Mouse (Mus musculus): ENCODE measurements around the gene Lsm7. TPM values are rescaled to one million over a fixed set of nuclear protein-coding genes. Genes with fewer than 3 reads are reported as not detected.
"Not testable (repeated sequence)": the region's sequence is repeated elsewhere in the genome, so short reads cannot be mapped to it uniquely, and the experiment has no call there.

Gene Lsm7
- polyA plus RNA-seq, 1 experiment = 150 TPM

DNA sequence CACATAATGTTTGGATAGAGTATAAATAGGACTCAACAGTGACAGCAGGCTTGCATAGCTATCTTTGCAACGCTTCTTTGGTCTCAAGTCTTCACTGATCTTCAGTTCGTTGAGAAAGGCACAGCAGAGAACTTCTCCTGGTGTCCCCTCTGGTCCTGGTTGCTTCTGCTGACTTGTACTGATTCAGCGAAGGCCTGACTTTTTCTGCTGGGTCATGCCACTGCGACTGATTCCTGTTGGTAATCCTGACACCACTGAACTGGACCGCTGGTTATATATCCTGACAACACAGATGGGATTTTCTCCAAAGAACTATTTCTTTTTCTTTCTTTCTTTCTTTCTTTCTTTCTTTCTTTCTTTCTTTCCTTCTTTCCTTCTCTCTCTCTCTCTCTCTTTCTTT is 32.5 kb downstream of the Lsm7 start:
- TF ChIP-seq TCF3 (IDR thresholded peaks at IDR 0.05; ENCODE audit: insufficient read length, low read depth) (no peak), TCF12 (IDR thresholded peaks at IDR 0.05; ENCODE audit: insufficient read depth, poor library complexity, severe bottlenecking) (no peak), REST (IDR thresholded peaks at IDR 0.05; ENCODE audit: insufficient read depth, insufficient read length) (no peak), CEBPB (IDR thresholded peaks at IDR 0.05; ENCODE audit: insufficient read depth, poor library complexity, severe bottlenecking) (no peak), MYOD1 (IDR thresholded peaks at IDR 0.05; ENCODE audit: control insufficient read depth in 1 of 3, insufficient read length in 2 of 3, low read depth in 2 of 3) (no peak)
- H3K36me3 ChIP-seq (ENCODE audit: control insufficient read depth, insufficient read depth) = no peaks in the 10 kb centered on the region
- H3K4me2 ChIP-seq (ENCODE audit: low read depth) = no peak overlapping the region
- peaks cover 8% of the 10 kb centered on the region for H3K79me2 ChIP-seq (ENCODE audit: control insufficient read depth, insufficient read depth)
- no peak overlapping the region for H3K4me3 ChIP-seq
- H3ac ChIP-seq (ENCODE audit: control insufficient read depth, insufficient read length) = no peak overlapping the region
- H3K27me3 ChIP-seq (ENCODE audit: control insufficient read depth, insufficient read depth, insufficient read length) = no peaks in the 10 kb centered on the region

DNA sequence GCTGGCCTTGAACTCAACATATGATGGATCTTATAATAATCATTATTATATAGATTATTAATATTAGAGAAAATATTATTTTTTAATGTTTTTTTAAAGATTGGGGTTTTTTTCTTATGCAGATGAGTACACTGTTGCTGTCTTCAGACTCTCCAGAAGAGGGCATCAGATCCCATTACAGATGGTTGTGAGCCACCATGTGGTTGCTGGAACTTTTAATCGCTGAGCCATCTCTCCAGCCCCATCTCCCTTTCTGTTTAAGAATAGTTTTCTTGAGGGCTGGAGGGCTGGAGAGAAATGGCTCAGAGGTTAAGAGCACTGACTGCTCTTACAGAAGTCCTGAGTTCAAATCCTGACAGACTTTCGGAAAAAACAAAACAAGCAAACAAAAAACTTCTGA is 33.0 kb downstream of the Lsm7 start:
- H3ac ChIP-seq (ENCODE audit: control insufficient read depth, insufficient read length) = no peak overlapping the region
- TF ChIP-seq CEBPB (IDR thresholded peaks at IDR 0.05; ENCODE audit: insufficient read depth, poor library complexity, severe bottlenecking) = no peak
- TF ChIP-seq E2F4 (IDR thresholded peaks at IDR 0.05; ENCODE audit: insufficient read depth) = no peak
- no peak for TF ChIP-seq TCF12 (IDR thresholded peaks at IDR 0.05; ENCODE audit: insufficient read depth, poor library complexity, severe bottlenecking)
- H3K4me3 ChIP-seq = no peak overlapping the region
- H3K79me2 ChIP-seq (ENCODE audit: control insufficient read depth, insufficient read depth) = peaks cover 3% of the 10 kb centered on the region
- no peaks in the 10 kb centered on the region for H3K36me3 ChIP-seq (ENCODE audit: control insufficient read depth, insufficient read depth)
- no peaks in the 10 kb centered on the region for H3K27me3 ChIP-seq (ENCODE audit: control insufficient read depth, insufficient read depth, insufficient read length)
- no peak overlapping the region for H3K4me2 ChIP-seq (ENCODE audit: low read depth)

DNA sequence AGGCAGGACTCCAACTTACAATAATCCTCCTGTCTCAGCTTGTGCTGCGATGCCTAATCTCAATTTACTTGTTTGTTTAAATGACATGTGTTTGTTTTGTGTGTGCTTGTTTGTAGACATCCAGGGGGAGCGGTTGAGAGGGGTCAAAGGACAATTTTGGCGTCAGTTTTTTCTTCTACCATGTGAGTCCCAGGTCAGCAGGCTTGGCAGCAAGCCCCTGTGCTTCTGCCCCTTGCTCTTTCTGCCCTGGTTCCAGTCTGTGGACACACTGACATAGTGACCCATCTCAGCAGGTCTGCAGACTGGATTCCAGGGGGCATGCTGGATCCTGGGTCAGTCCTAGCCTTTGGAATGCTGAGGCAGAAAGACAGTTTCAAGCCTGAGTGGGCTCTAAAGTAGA is 35.6 kb downstream of the Lsm7 start:
- no peak overlapping the region for H3K4me2 ChIP-seq (ENCODE audit: low read depth)
- no peaks in the 10 kb centered on the region for H3K27me3 ChIP-seq (ENCODE audit: control insufficient read depth, insufficient read depth, insufficient read length)
- H3ac ChIP-seq (ENCODE audit: control insufficient read depth, insufficient read length) = no peak overlapping the region
- no peaks in the 10 kb centered on the region for H3K79me2 ChIP-seq (ENCODE audit: control insufficient read depth, insufficient read depth)
- H3K4me3 ChIP-seq = no peak overlapping the region
- no peak for TF ChIP-seq MAX (IDR thresholded peaks at IDR 0.05; ENCODE audit: low read depth)
- TF ChIP-seq MYOG (IDR thresholded peaks at IDR 0.05; ENCODE audit: control insufficient read depth in 1 of 3, insufficient read depth in 1 of 3, insufficient read length in 2 of 3, low read depth in 2 of 3) = no peak
- no peak for TF ChIP-seq REST (IDR thresholded peaks at IDR 0.05; ENCODE audit: insufficient read depth, insufficient read length)
- TF ChIP-seq CEBPB (IDR thresholded peaks at IDR 0.05; ENCODE audit: insufficient read depth, poor library complexity, severe bottlenecking) = no peak
- no peaks in the 10 kb centered on the region for H3K36me3 ChIP-seq (ENCODE audit: control insufficient read depth, insufficient read depth)

DNA sequence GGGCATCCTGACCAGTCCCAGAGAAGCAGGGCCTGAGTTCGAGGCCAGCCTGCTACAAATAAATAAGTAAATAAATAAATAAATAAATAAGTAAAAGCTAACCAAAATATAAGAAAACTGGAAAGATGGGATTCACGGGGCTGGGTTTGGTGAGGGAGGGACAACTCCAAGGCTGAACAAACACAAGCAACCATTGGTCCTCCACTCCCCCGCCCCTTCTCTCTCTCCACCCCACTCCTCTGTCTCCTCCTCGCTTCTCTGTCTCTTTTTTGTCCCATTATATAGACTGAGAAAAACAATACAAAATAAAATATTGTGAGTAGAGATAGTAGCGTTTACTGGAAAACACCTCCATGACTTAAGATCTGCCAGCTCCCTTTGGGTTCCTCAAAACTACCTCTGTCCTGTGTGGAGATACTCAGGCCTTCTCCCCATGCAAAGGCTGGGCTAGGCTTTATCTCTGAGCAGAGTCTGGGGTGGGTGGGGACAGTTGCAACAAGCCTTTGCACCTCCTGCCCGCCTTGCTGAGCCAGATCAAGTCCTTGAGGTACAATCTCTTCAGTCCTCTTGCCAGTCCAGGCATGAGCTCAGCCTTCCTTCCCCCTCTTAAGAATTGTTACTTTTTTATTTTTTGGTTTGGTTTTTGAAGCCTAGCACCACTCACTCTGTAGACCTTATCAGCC is 36.3 kb downstream of the Lsm7 start:
- no peak overlapping the region for H3K4me3 ChIP-seq
- TF ChIP-seq E2F4 (IDR thresholded peaks at IDR 0.05; ENCODE audit: insufficient read depth) = no peak
- no peak for TF ChIP-seq MAX (IDR thresholded peaks at IDR 0.05; ENCODE audit: low read depth)
- no peak for TF ChIP-seq MYOG (IDR thresholded peaks at IDR 0.05; ENCODE audit: control insufficient read depth in 1 of 3, insufficient read depth in 1 of 3, insufficient read length in 2 of 3, low read depth in 2 of 3)
- no peak for TF ChIP-seq CEBPB (IDR thresholded peaks at IDR 0.05; ENCODE audit: insufficient read depth, poor library complexity, severe bottlenecking)
- no peak for TF ChIP-seq TCF3 (IDR thresholded peaks at IDR 0.05; ENCODE audit: insufficient read length, low read depth)
- TF ChIP-seq USF1 (IDR thresholded peaks at IDR 0.05; ENCODE audit: low read depth) = no peak
- TF ChIP-seq TCF12 (IDR thresholded peaks at IDR 0.05; ENCODE audit: insufficient read depth, poor library complexity, severe bottlenecking) = no peak
- no peak for TF ChIP-seq MYOD1 (IDR thresholded peaks at IDR 0.05; ENCODE audit: control insufficient read depth in 1 of 3, insufficient read length in 2 of 3, low read depth in 2 of 3)
- TF ChIP-seq SRF (IDR thresholded peaks at IDR 0.05; ENCODE audit: control insufficient read depth, insufficient read length, low read depth) = no peak
- TF ChIP-seq POLR2AphosphoS2 (IDR thresholded peaks at IDR 0.05; ENCODE audit: insufficient read length, low read depth) = no peak
- TF ChIP-seq POLR2A (IDR thresholded peaks at IDR 0.05; ENCODE audit: insufficient read length, low read depth) = no peak
- no peak for TF ChIP-seq REST (IDR thresholded peaks at IDR 0.05; ENCODE audit: insufficient read depth, insufficient read length)
- H3K36me3 ChIP-seq (ENCODE audit: control insufficient read depth, insufficient read depth) = no peaks in the 10 kb centered on the region
- no peak overlapping the region for H3ac ChIP-seq (ENCODE audit: control insufficient read depth, insufficient read length)
- no peaks in the 10 kb centered on the region for H3K27me3 ChIP-seq (ENCODE audit: control insufficient read depth, insufficient read depth, insufficient read length)
- H3K4me2 ChIP-seq (ENCODE audit: low read depth) = no peak overlapping the region
- H3K79me2 ChIP-seq (ENCODE audit: control insufficient read depth, insufficient read depth) = no peaks in the 10 kb centered on the region

DNA sequence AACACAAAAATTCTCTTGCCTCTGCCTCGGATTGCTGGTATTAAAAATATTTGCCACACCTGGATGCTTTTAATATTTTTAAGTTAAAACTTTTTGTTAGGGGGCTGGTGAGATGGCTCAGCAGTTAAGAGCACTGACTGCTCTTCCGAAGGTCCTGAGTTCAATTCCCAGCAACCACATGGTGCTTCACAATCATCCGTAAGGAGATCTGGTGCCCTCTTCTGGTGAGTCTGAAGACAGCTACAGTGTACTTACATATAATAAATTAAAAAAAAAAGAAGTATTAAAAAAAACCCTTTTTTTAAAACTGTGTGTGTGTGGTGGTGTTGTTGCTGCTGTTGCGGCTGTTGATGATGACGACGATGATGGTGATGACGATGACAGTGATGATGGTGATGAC is 37.1 kb downstream of the Lsm7 start:
- H3K27me3 ChIP-seq (ENCODE audit: control insufficient read depth, insufficient read depth, insufficient read length); H3K4me2 ChIP-seq (ENCODE audit: low read depth); H3K79me2 ChIP-seq (ENCODE audit: control insufficient read depth, insufficient read depth); H3K4me3 ChIP-seq; H3ac ChIP-seq (ENCODE audit: control insufficient read depth, insufficient read length); H3K36me3 ChIP-seq (ENCODE audit: control insufficient read depth, insufficient read depth): not testable (repeated sequence)

DNA sequence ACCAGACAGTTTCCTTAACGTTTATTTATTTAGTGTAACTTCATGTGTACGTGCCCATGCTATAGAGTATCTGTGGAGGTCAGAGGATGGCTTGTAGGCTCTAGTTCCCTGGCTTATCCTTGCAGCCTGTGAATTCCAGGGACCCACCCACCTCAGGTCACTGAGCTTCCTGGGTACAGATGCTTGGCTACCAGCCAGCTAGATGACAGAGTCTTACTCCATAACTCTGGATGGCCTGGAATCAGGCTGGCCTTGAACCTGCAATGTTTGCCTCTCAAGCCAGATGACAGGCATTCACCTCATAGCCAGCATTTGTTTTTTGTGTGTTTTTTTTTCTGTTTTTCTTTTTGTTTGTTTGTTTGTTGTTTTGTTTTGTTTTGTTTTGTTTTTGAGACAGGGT is 37.8 kb downstream of the Lsm7 start:
- Histone ChIP-seq H3K79me2 (ENCODE audit: control insufficient read depth, insufficient read depth) (no peaks in the 10 kb centered on the region), H3K4me2 (ENCODE audit: low read depth) (no peak overlapping the region), H3ac (ENCODE audit: control insufficient read depth, insufficient read length) (no peak overlapping the region), H3K4me3 (no peak overlapping the region), H3K36me3 (ENCODE audit: control insufficient read depth, insufficient read depth) (no peaks in the 10 kb centered on the region), H3K27me3 (ENCODE audit: control insufficient read depth, insufficient read depth, insufficient read length) (no peaks in the 10 kb centered on the region)
- TF ChIP-seq SRF (IDR thresholded peaks at IDR 0.05; ENCODE audit: control insufficient read depth, insufficient read length, low read depth) (no peak), TCF12 (IDR thresholded peaks at IDR 0.05; ENCODE audit: insufficient read depth, poor library complexity, severe bottlenecking) (no peak), TCF3 (IDR thresholded peaks at IDR 0.05; ENCODE audit: insufficient read length, low read depth) (no peak), POLR2A (IDR thresholded peaks at IDR 0.05; ENCODE audit: insufficient read length, low read depth) (no peak), CEBPB (IDR thresholded peaks at IDR 0.05; ENCODE audit: insufficient read depth, poor library complexity, severe bottlenecking) (no peak), POLR2AphosphoS2 (IDR thresholded peaks at IDR 0.05; ENCODE audit: insufficient read length, low read depth) (no peak), MAX (IDR thresholded peaks at IDR 0.05; ENCODE audit: low read depth) (no peak), REST (IDR thresholded peaks at IDR 0.05; ENCODE audit: insufficient read depth, insufficient read length) (no peak), MYOD1 (IDR thresholded peaks at IDR 0.05; ENCODE audit: control insufficient read depth in 1 of 3, insufficient read length in 2 of 3, low read depth in 2 of 3) (no peak), E2F4 (IDR thresholded peaks at IDR 0.05; ENCODE audit: insufficient read depth) (no peak)

DNA sequence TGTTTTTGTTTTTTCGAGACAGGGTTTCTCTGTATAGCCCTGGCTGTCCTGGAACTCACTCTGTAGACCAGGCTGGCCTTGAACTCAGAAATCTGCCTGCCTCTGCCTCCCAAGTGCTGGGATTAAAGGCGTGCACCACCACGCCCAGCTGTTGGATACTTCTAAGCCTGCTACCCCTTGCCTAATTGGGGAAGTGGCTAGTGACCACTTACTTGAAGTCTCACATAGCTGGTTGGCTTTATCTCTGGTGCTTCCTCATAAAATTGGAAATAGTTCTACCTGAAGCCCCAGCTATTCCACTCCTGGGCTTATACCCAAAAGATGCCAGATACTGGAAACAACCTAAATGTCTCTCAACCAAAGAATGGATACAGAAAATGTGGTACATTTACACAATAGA is 38.7 kb downstream of the Lsm7 start:
- not testable (repeated sequence) for H3ac ChIP-seq (ENCODE audit: control insufficient read depth, insufficient read length); H3K4me3 ChIP-seq; H3K36me3 ChIP-seq (ENCODE audit: control insufficient read depth, insufficient read depth); H3K79me2 ChIP-seq (ENCODE audit: control insufficient read depth, insufficient read depth); H3K4me2 ChIP-seq (ENCODE audit: low read depth); H3K27me3 ChIP-seq (ENCODE audit: control insufficient read depth, insufficient read depth, insufficient read length)
